Mouse (Mus musculus) embryonic stem cell, embryonic (primary cell): ENCODE measurements at regions not wholly inside any gene's neighbourhood (a gene's known extent, or its start where the extent isn't known, plus 50 kb on each side); places are given as distances from the start of the nearest gene placed in this dataset.

Experiments used
- CTCF ChIA-PET, 4 experiments: fragments of 300-600 bp in 2 of 4; fragments of 350-600 bp in 2 of 4; sonication (Branson Sonifier 250); formaldehyde crosslinking; loops; one replicate each; lab custom pipeline; 2022; ENCODE audit warnings: inconsistent platforms in 2 of 4; lab: Charles Lee
- POLR2A ChIA-PET, 4 experiments: fragments of 300-600 bp in 2 of 4; fragments of 350-600 bp in 2 of 4; sonication (Branson Sonifier 250); formaldehyde crosslinking; loops; one replicate each; lab custom pipeline; 2022; ENCODE audit warnings: antibody characterized with exemption in 4 of 4, inconsistent platforms in 1 of 4; lab: Charles Lee

DNA sequence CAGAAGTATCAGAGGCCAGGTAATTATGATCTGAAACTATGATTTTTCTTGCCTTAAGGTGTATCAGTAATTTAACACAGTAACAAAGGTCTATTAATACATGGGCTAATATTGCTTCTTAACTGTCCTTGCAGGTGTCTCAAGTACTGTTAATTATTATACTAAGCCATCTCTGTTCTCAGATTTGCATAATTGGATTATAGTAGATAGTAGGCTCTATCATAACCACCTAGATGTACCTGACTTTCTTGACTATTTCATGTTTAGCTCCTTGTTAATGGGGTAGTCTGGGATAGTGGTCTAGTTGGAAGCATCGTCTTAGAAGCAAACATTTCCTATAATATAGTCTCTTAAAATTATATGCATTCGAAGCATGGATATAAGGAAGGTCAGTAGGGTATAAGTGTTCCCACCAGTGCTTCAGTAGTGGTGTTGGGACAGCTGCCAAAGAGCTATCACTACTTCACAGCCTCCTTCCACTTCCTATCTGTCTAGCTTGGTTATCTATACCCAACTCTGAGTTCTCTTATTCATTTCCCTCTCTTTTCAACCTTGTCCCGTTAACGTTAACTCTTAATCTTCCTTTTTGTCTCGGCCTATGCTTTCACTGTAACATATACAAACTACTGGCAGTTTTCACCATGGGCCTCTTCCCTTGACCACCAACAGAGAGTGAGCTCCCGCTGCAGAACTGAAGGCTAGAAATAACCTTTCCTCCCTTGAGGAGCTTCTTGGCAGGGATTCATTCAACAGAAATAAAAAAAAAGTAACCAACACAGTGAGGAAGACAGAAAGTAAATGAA is 630.9 kb upstream of the Lcorl start:
- ChIA-PET POLR2A (no interaction called here), CTCF (no interaction called here)

GRCm38 (mm10) chr5:46486740-46487326 is 629.4 kb upstream of the Lcorl start:
- CTCF ChIA-PET: no interaction called here
- POLR2A ChIA-PET: no interaction called here

- CTCF ChIA-PET: no interaction called here
- POLR2A ChIA-PET: no interaction called here
Measured at GRCm38 (mm10) chr5:46456356-46456755, 598.9 kb upstream of the Lcorl start.

DNA sequence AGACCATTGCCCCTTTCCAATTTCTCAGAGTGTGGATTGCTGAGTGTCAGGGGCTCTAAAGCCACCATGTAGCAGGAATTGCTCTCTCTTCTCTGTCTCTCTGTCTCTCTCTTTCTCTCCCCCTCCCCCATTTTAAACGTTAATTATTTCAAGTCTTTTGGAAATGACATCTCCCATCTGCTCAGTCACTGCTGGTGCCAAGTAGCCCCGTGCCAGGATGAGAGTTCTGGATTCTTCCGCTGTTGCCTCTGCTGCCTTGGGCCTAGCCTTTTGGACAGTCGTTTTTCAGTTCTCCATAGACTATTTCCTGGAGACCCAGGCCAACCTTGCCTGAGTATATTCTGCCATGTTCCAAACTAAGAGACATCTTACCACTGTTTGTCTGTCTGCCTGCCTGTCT is 590.9 kb upstream of the Lcorl start:
- ChIA-PET CTCF (no interaction called here), POLR2A (no interaction called here)

DNA sequence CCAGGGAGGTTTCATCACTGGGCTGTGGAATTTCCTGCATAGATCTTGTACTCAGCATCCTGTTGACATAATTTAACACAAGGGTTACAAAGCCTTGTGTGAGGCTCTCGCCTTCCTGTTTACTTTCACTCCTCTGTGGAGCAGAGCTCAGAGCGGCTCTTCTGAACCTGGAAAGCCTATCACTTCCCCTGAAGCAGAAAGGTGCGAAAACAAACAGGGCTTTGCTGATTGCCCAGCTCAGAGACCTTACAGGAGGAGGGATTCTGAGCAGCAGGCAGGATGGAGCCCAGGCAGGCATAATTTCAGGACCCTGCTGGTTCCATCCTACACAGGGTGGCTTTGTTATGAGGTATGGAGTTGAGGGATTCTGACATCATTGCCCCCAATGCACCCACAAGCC is 588.4 kb upstream of the Lcorl start:
- POLR2A ChIA-PET: no interaction called here

DNA sequence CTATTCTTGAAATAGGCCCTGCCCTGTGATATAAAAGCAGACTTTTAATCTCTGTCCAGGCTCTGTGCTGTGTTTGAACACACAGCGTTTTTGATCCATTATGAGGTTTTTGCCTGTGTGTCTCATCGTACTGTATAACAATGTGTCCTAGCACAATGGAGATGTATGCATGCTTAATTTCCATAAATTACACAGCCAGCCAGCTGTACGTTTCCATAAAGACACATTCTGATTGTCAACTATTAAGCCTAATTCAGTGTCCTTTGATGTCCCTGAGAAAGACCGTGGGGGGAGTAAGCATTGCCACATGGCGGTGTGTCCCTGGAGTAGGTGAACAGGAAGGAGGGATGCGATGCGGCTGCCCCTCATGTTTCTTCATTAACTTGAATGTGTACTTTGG is 587.7 kb upstream of the Lcorl start:
- CTCF ChIA-PET: interaction anchor here in 2 of 4 experiments (0.6 kb wide), 2 partner anchors 33 to 1877 kb away, joined by 4 to 7 read pairs; no protein-coding TSS in a partner anchor
- POLR2A ChIA-PET: no interaction called here

More for the DNA sequence above, 588.4 kb upstream of the Lcorl start:
- CTCF ChIA-PET: interaction anchor here in 2 of 4 experiments (0.6 kb wide), 2 partner anchors 33 to 1876 kb away, joined by 4 to 7 read pairs; no protein-coding TSS in a partner anchor

GRCm38 (mm10) chr5:46443805-46444340 is 586.5 kb upstream of the Lcorl start:
- ChIA-PET CTCF (no interaction called here), POLR2A (no interaction called here)

DNA sequence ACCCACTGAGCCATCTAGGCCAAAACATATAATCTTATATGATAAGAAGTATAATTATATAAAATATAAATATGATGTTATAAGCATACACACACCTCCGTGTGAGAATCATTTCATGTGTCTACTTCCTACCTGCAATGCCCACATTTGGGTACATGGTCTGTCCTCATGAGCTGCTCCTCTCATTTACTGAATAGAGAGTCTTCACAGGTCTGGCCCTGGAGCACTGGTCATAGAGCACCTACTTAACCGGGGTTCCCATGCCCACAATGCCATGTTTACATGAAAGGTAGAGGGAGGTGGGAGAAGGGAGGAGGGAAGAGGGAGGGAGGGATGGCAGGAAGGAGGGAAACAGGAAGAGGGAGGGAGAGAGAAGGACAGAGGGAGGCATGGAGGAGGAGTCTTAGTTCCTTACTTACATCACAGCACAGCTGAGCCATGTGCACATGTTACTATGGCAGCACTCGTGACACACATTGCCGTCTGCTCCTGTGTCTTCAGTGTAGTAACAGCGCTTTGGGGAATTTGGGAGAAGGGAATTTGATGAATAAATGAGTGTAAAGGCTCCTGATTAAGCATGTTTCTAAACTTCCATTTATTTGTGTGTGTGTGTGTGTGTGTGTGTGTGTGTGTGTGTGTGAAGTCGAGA is 585.3 kb upstream of the Lcorl start:
- CTCF ChIA-PET: no interaction called here
- POLR2A ChIA-PET: no interaction called here

DNA sequence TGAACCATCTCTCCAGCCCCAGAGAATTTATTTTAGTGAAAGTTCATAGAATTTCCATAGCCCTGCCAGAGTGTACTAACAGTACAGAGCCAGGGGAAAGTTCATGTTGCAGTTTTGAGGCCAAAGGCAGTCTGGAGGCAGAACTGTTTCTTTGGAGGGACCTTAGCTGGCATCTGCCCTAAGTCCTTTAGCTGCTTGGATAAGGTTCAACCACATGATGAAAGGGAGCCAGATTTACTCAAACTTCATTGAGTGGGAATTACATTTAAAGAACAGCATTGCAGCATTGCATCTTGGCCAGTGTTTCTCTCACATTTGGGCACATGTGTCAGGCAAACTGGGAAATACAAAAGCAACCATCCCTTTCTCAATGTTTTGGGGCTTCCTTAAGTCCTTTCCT is 584.3 kb upstream of the Lcorl start:
- POLR2A ChIA-PET: no interaction called here
- CTCF ChIA-PET: no interaction called here

- POLR2A ChIA-PET: no interaction called here
- CTCF ChIA-PET: no interaction called here
Measured at GRCm38 (mm10) chr5:46431644-46432367, 574.4 kb upstream of the Lcorl start.

DNA sequence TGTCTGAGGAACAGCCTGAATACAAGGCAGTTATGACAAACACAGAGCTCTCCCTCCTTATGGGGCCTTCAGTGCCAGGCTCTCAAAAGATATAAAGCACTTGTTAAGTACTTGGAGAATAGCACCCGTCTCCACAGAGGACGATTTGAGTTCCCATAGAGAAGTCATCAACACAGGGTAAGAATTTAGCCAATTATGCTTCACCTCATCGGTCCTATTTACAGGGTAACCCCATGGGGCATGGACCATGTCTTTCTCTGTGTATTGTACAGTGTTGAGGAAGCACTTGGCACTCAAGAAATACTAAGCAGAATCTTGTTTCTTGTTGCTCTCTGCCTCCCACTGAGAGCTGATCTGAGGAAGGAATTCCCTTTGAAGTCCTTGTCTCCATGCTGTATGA is 565.3 kb upstream of the Lcorl start:
- CTCF ChIA-PET: no interaction called here

DNA sequence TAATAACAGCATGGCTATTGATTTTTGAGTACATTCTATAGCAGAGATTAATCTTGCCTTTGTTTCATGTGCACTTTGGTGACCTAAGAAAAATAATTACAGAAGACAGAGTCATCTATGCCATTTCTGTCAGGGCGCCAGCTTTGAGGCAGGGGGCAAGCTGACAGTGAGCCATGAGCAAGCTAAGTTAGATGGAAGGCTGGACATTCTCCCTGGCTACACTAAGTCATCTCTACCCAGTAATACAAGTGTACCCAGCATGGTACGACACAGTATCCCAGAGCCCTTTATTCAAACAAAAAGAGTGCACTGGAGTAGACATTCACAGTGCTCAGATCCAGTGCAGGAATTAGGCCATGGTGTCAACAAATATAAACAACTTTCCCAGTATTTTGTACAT is 549.6 kb upstream of the Lcorl start:
- POLR2A ChIA-PET: no interaction called here

More for the DNA sequence above, 565.3 kb upstream of the Lcorl start:
- POLR2A ChIA-PET: no interaction called here

GRCm38 (mm10) chr5:46406404-46406803 is 549.0 kb upstream of the Lcorl start:
- POLR2A ChIA-PET: no interaction called here
- CTCF ChIA-PET: interaction anchor here in 2 of 4 experiments (0.6 kb wide), 2 partner anchors 872 to 1188 kb away, joined by 4 to 21 read pairs; no protein-coding TSS in a partner anchor

More for the DNA sequence above, 549.6 kb upstream of the Lcorl start:
- CTCF ChIA-PET: no interaction called here

DNA sequence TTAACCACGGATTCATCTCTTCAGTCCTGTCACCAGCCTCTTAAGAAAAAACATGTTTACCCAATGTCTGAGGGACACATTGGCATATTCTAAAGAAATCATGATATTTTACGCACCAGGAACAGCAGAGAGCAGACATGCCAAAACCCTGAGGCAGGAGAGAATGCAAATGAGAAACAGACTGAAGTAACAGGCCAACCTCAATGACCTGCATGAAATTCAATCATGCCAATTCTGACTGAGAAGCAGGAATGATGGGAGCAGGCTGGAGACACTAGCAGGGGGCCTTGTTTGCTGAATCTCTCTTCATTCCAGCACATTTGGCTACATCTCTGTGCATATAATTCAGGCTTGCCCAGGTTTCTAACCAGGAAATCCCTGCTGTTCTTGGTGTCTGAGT is 529.2 kb upstream of the Lcorl start:
- ChIA-PET POLR2A (no interaction called here), CTCF (no interaction called here)

DNA sequence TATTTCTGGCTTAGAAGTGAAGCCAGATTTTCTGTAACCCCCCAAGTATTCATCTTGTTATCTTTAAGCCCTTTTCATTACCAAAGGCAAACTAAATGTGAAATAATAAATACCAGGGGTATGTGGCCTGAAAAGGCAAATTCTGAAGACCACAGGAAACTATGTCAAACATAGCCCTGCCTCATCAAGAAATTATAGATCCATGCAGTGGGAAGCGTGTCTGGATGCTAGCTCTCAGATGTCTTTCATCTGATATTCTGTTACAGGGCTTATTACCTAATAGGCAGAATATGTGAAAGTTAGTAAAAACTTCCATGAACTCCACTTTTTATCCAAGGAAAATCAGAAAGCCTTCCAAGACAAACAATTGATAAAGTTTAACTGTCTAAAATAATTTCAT is 509.9 kb upstream of the Lcorl start:
- CTCF ChIA-PET: no interaction called here
- POLR2A ChIA-PET: no interaction called here

- ChIA-PET CTCF (no interaction called here), POLR2A (no interaction called here)
Measured at GRCm38 (mm10) chr5:46363661-46364060, 506.2 kb upstream of the Lcorl start.

GRCm38 (mm10) chr5:46361637-46362036 is 504.2 kb upstream of the Lcorl start:
- ChIA-PET POLR2A (no interaction called here), CTCF (no interaction called here)

DNA sequence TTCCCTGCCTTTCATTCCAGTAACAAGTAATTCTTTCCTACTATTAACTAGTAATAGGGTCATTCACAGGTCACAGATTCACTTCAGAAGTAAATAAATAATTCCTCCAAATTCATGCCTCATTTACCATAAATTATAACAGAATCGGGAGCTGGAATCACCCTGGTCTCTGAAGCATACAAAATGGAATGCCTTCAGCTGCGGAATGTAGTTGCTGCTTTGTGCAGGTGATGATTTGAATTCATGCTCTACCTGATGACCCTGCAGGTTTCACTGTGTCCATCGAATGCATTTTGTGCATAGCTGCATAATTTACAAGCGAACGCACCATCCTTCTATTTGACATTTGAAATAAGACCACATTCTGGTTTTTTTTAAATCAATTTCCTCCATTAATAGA is 491.0 kb upstream of the Lcorl start:
- POLR2A ChIA-PET: no interaction called here
- CTCF ChIA-PET: no interaction called here

DNA sequence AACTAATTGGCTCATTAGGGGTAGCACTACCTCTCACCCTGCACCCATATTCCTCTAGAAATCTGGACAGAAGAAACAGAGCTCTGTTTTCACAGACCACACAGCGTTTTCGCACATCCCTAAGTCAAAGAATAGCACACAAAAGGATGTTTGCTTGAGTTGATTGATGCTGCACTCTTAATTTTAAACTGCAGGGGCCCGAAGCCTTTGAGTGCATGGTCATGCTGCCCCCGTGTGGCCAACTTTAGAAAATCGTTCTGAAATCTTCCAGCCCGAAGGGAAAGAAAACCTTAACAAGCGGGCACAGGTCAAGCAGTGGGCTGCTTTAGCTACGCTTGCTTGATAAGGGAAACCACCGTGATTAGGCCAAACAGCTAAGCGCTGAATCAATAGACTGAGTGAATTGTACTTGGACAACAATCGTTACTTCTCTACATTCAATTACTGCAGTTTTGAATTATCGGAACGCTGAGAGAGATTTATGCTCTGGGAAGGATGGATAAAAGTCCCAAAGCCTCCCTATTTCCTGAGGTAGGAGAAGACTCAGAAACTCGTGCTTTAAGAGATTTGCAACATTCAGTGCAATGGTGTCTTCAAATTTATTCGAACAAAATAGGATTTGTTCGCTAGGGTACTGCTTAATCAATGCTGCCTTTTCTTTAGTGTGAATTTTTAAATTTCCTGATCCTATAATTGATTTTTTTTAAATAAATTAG is 490.1 kb upstream of the Lcorl start:
- POLR2A ChIA-PET: no interaction called here

More for the DNA sequence above, 490.1 kb upstream of the Lcorl start:
- CTCF ChIA-PET: interaction anchor here in 1 of 4 experiments (0.8 kb wide), 1 partner anchor 1807 kb away, joined by 3 read pairs; no protein-coding TSS in a partner anchor
